8 mouse cellular contexts compared by ENCODE assay signal in the genomic region with DNA sequence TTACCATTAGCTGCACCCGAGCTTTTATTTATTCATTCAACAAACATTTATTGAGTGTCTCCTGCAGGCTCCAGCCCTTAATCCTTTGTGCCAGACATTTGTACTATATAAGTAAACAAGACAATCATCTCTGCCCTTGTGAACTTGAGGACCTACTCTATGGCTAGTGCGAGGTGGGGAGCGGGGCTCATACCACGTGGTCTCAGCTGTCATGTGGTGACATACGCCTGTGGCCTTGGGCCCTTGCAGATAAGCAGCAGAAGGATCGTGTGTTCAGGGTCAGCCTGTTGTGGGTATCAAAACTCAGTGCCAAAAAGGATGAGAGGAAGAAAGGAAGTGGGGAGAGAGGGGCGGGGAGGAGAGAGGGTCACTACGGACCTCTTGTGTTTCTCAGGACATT.
"Had no signal": no experiment of that assay in that cellular context is flagged by ENCODE, and none has a peak within 500 bp of the region (broad histone marks: within the 10 kb centered on the region; RNA-seq: fewer than 3 reads in every experiment).

No protein-coding gene starts in this region.

- DNase-seq: kidney, adult 8-10 months; kidney, postnatal 25 days; liver, embryonic 13.5 days; liver, postnatal 0 days; midbrain, embryonic 14.5 days; right cerebral cortex, adult 18-20 months; right cerebral cortex, postnatal 25 days; thymus, postnatal 4 days had no signal
